Mouse (Mus musculus): ENCODE measurements around the gene Rapgef1. TPM values are rescaled to one million over a fixed set of nuclear protein-coding genes. Genes with fewer than 3 reads are reported as not detected.

Rapgef1 gene
- polyA plus RNA-seq, 1 experiment = 44.3 TPM

- TF ChIP-seq GATA1 (IDR thresholded peaks at IDR 0.05; ENCODE audit: low read length) = no peak
Measured at GRCm38 (mm10) chr2:29631020-29631419, 11.5 kb downstream of the Rapgef1 start.

GRCm38 (mm10) chr2:29632168-29632662 is 12.7 kb downstream of the Rapgef1 start:
- TF ChIP-seq GATA1 (IDR thresholded peaks at IDR 0.05; ENCODE audit: low read length) = no peak

- no peak for TF ChIP-seq GATA1 (IDR thresholded peaks at IDR 0.05; ENCODE audit: low read length)
Measured at GRCm38 (mm10) chr2:29633101-29633554, 13.6 kb downstream of the Rapgef1 start.

- TF ChIP-seq GATA1 (IDR thresholded peaks at IDR 0.05; ENCODE audit: low read length) = no peak
Measured at GRCm38 (mm10) chr2:29633782-29634181, 14.3 kb downstream of the Rapgef1 start.

GRCm38 (mm10) chr2:29634541-29634940 is 15.0 kb downstream of the Rapgef1 start:
- TF ChIP-seq GATA1 (IDR thresholded peaks at IDR 0.05; ENCODE audit: low read length) = no peak

- no peak for TF ChIP-seq GATA1 (IDR thresholded peaks at IDR 0.05; ENCODE audit: low read length)
Measured at GRCm38 (mm10) chr2:29635966-29636507, 16.5 kb downstream of the Rapgef1 start.

- no peak for TF ChIP-seq GATA1 (IDR thresholded peaks at IDR 0.05; ENCODE audit: low read length)
Measured at GRCm38 (mm10) chr2:29637528-29637927, 18.0 kb downstream of the Rapgef1 start.

- no peak for TF ChIP-seq GATA1 (IDR thresholded peaks at IDR 0.05; ENCODE audit: low read length)
Measured at GRCm38 (mm10) chr2:29639377-29639776, 19.9 kb downstream of the Rapgef1 start.

- TF ChIP-seq GATA1 (IDR thresholded peaks at IDR 0.05; ENCODE audit: low read length) = no peak
Measured at GRCm38 (mm10) chr2:29639953-29640743, 20.6 kb downstream of the Rapgef1 start.

GRCm38 (mm10) chr2:29641707-29642106 is 22.2 kb downstream of the Rapgef1 start:
- TF ChIP-seq GATA1 (IDR thresholded peaks at IDR 0.05; ENCODE audit: low read length) = no peak

- no peak for TF ChIP-seq GATA1 (IDR thresholded peaks at IDR 0.05; ENCODE audit: low read length)
Measured at GRCm38 (mm10) chr2:29643418-29643817, 23.9 kb downstream of the Rapgef1 start.

GRCm38 (mm10) chr2:29645071-29645628 is 25.6 kb downstream of the Rapgef1 start:
- no peak for TF ChIP-seq GATA1 (IDR thresholded peaks at IDR 0.05; ENCODE audit: low read length)

GRCm38 (mm10) chr2:29646613-29647012 is 27.1 kb downstream of the Rapgef1 start:
- no peak for TF ChIP-seq GATA1 (IDR thresholded peaks at IDR 0.05; ENCODE audit: low read length)

- no peak for TF ChIP-seq GATA1 (IDR thresholded peaks at IDR 0.05; ENCODE audit: low read length)
Measured at GRCm38 (mm10) chr2:29647162-29647561, 27.6 kb downstream of the Rapgef1 start.

GRCm38 (mm10) chr2:29647808-29648207 is 28.3 kb downstream of the Rapgef1 start:
- TF ChIP-seq GATA1 (IDR thresholded peaks at IDR 0.05; ENCODE audit: low read length) = no peak
